Mouse (Mus musculus): ENCODE results near the gene Fam193b.
A peak's percentile ranks its signal among the peaks of the same experiment; 100 is the strongest.
"Not testable (repeated sequence)": the region's sequence is repeated elsewhere in the genome, so short reads cannot be mapped to it uniquely, and the experiment has no call there.

Gene Fam193b

GRCm38 (mm10) chr13:55571027-55571751, at the start of gene Fam193b:
Fam193b (minus strand) TSS chr13:55571120.
- DNase-seq (ENCODE audit: low spot score in 2 of 2): peak; percentile 92 to 93

DNA sequence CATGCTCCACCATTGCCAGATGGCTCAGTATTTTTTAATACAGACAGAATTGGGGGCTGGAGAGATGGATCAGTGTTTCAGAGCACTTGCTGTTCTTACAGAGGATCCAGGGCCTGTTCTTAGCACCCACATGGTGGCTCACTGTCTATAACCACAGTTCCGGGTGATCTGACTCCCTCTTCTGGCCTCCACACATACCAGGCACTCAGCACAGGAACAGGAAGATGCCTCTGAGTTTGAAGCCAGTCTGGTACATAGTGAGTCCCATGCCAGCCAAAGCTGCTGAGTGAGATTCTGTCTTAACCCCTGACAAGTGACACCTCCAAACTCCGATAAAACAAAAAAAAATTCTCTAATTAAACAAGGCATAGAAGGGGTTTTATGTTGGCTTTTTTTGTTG, 49.4 kb upstream of the Fam193b start:
- no peak for DNase-seq (ENCODE audit: low spot score in 2 of 2)

- no peak for DNase-seq (ENCODE audit: low spot score in 2 of 2)
These were observed 48.4 kb upstream of the Fam193b start for GRCm38 (mm10) chr13:55619328-55619727.

- no peak for DNase-seq (ENCODE audit: low spot score in 2 of 2)
These were observed 42.6 kb upstream of the Fam193b start for GRCm38 (mm10) chr13:55613471-55613870.

- DNase-seq (ENCODE audit: low spot score in 2 of 2): no peak
These were observed 41.1 kb upstream of the Fam193b start for GRCm38 (mm10) chr13:55611996-55612395.

- no peak for DNase-seq (ENCODE audit: low spot score in 2 of 2)
These were observed 36.7 kb upstream of the Fam193b start for GRCm38 (mm10) chr13:55607624-55608006.

DNA sequence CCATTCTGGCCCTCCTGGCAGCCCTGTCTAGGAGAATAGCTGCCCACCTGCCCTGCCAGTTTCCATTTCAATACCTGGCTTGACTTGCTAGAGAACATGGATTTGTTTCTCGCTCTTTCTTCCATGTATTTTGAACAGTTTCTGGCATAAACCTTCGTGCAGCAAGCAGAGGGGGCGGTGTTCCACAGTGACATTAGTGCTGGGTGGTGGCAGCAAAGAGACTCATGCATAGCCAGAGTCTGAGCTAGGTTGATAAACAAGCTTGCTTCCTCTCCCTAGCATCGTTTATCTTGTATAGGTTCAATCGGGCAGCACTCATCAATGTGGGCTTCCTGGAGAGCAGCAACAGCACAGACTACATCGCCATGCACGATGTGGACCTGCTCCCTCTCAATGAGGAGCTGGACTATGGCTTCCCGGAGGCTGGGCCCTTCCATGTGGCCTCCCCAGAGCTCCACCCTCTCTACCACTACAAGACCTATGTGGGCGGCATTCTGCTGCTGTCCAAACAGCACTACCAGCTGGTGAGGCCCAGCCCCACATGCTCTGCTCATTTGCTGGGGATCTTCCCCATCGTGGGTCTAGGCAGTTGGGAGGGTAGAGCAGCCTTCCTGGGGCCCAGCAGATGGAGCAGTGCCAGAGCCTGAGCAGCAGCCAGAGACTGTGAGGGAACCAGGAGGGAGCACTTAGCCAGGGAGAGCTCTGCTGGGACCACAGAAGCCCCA, 36.1 kb upstream of the Fam193b start:
- no peak for DNase-seq (ENCODE audit: low spot score in 2 of 2)

GRCm38 (mm10) chr13:55604606-55605005, 33.7 kb upstream of the Fam193b start:
- DNase-seq (ENCODE audit: low spot score in 2 of 2): no peak

DNA sequence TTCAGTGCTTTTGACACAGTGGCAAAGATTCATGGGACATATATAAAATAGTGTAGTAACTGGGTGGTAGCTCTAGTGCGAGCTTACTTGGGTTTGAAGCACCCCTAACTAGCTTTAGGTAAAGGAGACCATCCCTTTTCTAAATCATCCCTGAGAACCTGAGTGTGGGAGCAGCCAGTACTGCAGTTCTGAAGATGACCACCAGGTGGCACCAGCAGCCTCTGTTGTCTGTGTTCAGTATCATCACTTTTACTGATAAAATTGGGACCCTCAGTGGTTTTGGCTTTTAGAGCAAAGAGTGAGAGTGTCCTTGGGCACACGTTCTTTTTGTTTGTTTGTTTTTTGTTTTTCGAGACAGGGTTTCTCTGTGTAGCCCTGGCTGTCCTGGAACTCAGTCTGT, 30.7 kb upstream of the Fam193b start:
- DNase-seq (ENCODE audit: low spot score in 2 of 2): peak; percentile 28 to 67

DNA sequence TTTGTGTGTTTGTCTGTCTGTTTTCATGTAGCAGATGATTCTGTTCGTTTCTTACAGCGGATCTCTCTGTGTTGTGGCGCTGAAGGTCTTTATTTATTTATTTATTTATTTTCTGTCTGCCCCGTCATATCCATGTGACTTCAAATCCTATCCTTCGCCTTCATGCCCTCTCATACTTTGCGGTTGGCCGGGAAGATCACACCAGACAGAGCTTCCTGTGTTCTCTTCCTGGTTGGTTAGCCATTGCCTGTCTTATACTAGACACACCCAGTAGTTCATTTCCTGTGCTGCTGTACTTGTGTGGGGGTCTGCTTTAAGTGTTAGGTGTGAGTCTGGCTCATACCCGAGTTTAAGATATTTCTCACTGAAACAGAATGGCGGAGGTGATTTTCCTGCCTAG, 29.7 kb upstream of the Fam193b start:
- DNase-seq (ENCODE audit: low spot score in 2 of 2): no peak

DNA sequence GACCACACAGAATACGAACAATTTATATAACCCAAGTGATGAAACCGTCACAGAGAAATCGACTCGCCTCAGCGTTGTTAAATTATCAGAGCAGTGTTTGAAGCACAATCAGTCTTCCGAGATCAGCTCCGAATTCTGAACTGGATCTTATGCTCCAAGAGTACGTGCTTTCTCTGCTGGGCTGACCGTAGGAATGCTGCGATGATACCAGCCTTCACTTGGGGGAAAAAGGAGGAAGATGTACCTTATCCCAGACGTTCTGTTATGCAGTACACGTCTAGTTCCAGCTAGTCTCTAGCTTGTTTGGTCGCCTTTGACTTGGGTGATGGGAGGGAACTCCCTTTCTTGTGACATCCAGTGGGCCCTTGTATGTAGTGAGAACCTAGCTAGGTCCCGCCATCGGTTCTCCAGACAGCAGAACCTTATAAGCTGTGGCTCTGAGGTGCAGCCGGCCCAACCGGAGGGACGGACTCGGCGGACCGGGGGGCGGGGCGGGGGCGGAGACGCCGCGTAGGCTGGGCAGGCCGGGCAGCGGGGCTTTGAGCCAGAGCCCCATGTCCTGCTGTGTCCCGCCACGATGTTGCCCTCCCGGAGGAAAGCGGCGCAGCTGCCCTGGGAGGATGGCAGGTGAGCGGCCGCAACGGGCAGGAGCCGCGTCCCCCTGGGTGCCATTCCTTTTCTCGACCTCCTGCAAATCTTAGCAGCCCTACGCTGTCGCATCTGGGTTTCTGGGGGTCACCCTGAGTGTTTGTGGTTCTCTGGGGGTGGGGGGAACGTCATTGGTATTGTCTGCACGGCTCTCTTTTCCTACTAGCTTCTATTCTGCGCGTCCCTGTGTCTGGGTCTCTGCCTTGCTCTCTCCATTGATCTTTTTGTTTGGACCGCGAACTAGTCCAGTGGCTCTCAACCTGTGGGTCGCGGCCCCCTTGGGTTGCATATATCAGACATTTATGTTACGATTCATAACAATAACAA, 28.9 kb upstream of the Fam193b start, which contains the start of gene B4galt7:
Gene B4galt7, plus strand, starts transcription at position 331 of the 975 bp plus-strand sequence.
- peak; percentile 80 to 85 for DNase-seq (ENCODE audit: low spot score in 2 of 2)

GRCm38 (mm10) chr13:55596802-55597201, 25.9 kb upstream of the Fam193b start:
- no peak for DNase-seq (ENCODE audit: low spot score in 2 of 2)

- peak in 1 of 2 experiments; percentile 23 for DNase-seq (ENCODE audit: low spot score in 2 of 2)
These were observed 24.5 kb upstream of the Fam193b start for GRCm38 (mm10) chr13:55595375-55595774.

- DNase-seq (ENCODE audit: low spot score in 2 of 2): no peak
These were observed 22.4 kb upstream of the Fam193b start for GRCm38 (mm10) chr13:55593254-55593747.

DNA sequence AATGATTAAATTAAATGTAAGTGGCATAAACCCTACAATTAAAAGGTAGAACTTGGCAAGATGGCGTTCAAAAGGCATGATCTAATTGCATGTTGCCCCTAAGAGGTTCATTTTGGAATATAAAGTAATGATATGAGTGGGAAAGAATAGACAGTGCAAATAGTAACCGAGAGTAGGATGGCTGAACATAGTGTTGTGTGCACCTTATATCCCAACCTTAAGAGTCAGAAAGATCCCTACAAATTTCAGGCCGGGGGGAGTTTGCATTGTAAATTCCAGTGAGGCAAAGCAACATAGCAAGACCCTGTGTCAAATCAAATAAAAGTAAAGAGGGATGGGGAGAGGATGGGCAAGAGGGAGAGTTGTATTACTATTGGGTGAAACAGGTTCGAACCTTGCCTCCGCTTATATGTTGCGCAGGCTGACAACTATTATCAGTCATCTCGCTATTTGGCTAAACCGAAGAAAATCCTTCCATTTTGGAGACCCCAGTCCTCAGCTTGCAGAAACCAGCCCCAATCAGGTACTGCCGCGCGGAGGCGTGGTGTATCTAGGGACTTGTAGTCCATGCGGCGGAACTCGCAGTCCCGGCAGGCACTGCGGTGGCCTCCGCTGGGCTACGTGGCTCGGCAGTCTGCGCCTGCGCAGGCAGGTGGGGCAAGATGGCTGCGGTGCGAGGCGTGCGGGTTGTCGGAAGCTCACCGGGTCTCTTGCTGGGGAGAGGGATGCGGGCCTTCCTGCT, 21.8 kb upstream of the Fam193b start:
- DNase-seq (ENCODE audit: low spot score in 2 of 2): peak; percentile 94 to 95

GRCm38 (mm10) chr13:55591961-55592490, 21.1 kb upstream of the Fam193b start:
- no peak for DNase-seq (ENCODE audit: low spot score in 2 of 2)

DNA sequence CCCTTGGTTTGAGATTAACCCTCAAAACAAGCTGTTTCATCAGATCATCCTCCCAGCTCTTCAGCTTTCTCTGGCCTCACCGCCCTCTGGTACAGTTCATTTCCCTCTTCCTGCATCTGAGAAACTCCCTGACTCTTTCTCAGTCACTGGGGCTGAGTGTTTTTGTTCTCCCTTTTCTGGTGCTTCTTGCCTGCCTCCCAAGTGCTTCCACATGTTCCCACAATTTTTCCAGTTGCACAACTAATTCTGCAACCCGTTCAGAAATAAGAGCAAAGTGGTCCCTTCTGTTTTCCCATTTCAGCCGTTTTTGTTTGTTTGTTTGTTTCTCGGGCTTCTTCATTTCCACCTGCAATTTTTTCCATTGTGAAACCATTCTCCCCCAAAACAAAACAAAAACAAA, 7.2 kb upstream of the Fam193b start:
- DNase-seq (ENCODE audit: low spot score in 2 of 2): no peak

DNA sequence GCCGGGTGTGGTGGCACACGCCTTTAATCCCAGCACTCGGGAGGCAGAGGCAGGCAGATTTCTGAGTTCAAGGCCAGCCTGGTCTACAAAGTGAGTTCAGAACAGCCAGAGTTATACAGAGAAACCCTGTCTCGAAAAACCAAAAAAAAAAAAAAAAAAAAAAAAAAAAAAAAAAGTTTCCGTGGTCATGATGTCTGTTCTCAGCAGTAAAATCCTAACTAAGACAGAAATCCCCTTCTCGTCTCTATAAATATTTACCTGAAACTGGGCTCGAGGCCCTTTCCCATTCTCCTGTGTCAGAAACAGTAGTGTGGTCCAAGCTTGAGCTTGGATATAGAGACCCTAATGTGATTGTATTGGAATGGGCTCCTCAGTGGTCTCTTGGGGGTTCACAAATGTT, 6.0 kb upstream of the Fam193b start:
- DNase-seq (ENCODE audit: low spot score in 2 of 2): not testable (repeated sequence)

GRCm38 (mm10) chr13:55575932-55576331, 5.0 kb upstream of the Fam193b start:
- DNase-seq (ENCODE audit: low spot score in 2 of 2): no peak

- DNase-seq (ENCODE audit: low spot score in 2 of 2): no peak
These were observed 3.4 kb upstream of the Fam193b start for GRCm38 (mm10) chr13:55574321-55574720.

DNA sequence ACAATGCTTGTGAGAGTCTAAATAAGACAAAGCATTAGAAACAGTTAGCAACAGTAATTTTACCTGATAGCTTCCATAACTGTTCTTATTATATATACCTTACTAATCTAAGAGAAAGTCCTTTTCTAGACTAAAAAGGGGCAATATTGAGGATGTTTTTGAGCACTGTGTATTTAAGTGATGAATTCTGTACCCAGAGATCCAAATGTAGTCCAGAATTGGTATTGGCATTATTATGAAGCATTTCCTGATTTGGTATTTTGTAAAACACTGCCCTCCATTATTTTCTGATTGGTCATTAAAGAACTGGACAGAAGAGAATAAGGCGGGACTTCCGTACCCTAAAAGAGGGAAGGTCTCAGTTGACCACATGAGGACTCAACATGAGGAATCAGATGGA, 2.5 kb upstream of the Fam193b start, which contains the start of gene Tmed9:
Gene Tmed9, plus strand, starts transcription at position 301 of the 400 bp plus-strand sequence.
- DNase-seq (ENCODE audit: low spot score in 2 of 2): no peak
